Mouse (Mus musculus) embryonic facial prominence, embryonic 14.5 days (tissue): ENCODE results near the gene Dock1. TPM values are rescaled to one million over a fixed set of nuclear protein-coding genes. Genes with fewer than 3 reads are reported as not detected.

Experiments used
- ATAC-seq: fragments of 200-750 bp; cut with Nextera tagmentation; 2 replicates; pipeline ENCODE4 v1.8.0; 2017; ENCODE audit warnings: low read depth, moderate number of reproducible peaks, moderate TSS enrichment
- DNase-seq: peaks from one replicate; pipeline ENCODE4 v3.0.0-alpha.2; 2015; ENCODE audit warnings: low spot score
- H3K27ac ChIP-seq: fragments of 300-500 bp; sonication (generic); replicated peaks from 2 replicates; pipeline ENCODE4 v1.5.1; 2014; ENCODE audit warnings: low read depth, mild to moderate bottlenecking, low read length, moderate library complexity
- H3K27me3 ChIP-seq: fragments of 300-500 bp; sonication (generic); replicated peaks from 2 replicates; pipeline ENCODE4 v1.6.1; 2014; ENCODE audit warnings: low read length; ENCODE audit not compliant: control insufficient read depth, insufficient read depth
- H3K36me3 ChIP-seq: fragments of 300-500 bp; sonication (generic); 2 replicates; pipeline ENCODE4 v1.6.1; 2014; ENCODE audit warnings: low read length, mixed read lengths; ENCODE audit not compliant: control insufficient read depth, insufficient read depth
- H3K4me1 ChIP-seq: fragments of 300-500 bp; sonication (generic); 2 replicates; pipeline ENCODE4 v1.6.1; 2014; ENCODE audit warnings: antibody characterized with exemption, low read length; ENCODE audit not compliant: control insufficient read depth, insufficient read depth
- H3K4me2 ChIP-seq: fragments of 300-500 bp; sonication (generic); 2 replicates; pipeline ENCODE4 v1.6.1; 2014; ENCODE audit warnings: low read depth, mild to moderate bottlenecking, low read length, moderate library complexity, mixed read lengths
- H3K4me3 ChIP-seq: fragments of 300-500 bp; sonication (generic); 2 replicates; pipeline ENCODE4 v1.5.1; 2014; ENCODE audit warnings: low read depth, mild to moderate bottlenecking, low read length
- H3K9ac ChIP-seq: fragments of 300-500 bp; sonication (generic); 2 replicates; pipeline ENCODE4 v1.6.1; 2014; ENCODE audit warnings: low read depth, mild to moderate bottlenecking, low read length, moderate library complexity, mixed read lengths
- H3K9me3 ChIP-seq: fragments of 300-500 bp; sonication (generic); 2 replicates; pipeline ENCODE4 v1.6.1; 2016; ENCODE audit warnings: low read length; ENCODE audit not compliant: control insufficient read depth
- WGBS: fragments of 180-500 bp; shearing (Covaris S2); extraction: QIAGEN DNeasy Blood & Tissue Kit; methylation state at CpG from one replicate; pipeline ENCODE4 v1.1.7; 2014; 5-methylcytosine and 5-hydroxymethylcytosine counted together
- polyA plus RNA-seq: library from polyadenylated mRNA; unstranded; fragments of >200 nt; fragmentation: Nextera tagmentation; extraction: Ambion mirVana; gene quantifications from 2 replicates; pipeline ENCODE4 v1.2.1, GENCODE M21; 2014

The Dock1 gene
- polyA plus RNA-seq, 1 experiment from 2014 or later: 35.6 TPM

DNA sequence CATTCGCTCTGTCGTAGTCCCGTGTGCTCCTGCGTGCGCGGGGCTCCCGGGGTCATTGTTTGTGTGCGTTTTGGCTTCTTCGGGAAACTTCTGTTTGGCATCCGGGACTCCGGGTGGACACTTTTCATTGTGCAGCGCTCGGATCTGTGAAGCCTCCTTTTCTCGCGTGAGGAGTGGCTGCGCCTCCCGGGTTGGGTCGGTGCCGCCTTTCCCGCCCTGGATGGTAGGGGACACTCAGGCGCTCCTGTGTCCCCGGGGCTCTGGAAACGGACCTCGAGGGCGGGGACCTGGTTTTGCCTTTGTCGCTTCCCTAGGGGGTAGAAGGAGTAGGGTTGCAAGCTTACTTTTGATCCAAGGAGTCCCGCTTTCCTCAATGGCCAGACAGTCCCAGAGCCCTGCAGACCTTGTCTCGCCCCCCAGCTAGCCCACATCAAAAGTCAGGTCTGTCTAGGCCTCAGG lies 578 bp downstream of the Dock1 start:
- peak overlapping the region; percentile 82 for H3K4me3 ChIP-seq
- peak overlapping the region; percentile 95 for H3K9ac ChIP-seq
- H3K4me1 ChIP-seq: peaks cover 18% of the 10 kb centered on the region
- no peaks in the 10 kb centered on the region for H3K27me3 ChIP-seq
- ATAC-seq (peak; percentile 53), DNase-seq (peak; percentile 61)
- WGBS: 1% methylated on average over 26 of the region's 28 CpGs
- no peaks in the 10 kb centered on the region for H3K9me3 ChIP-seq
- H3K36me3 ChIP-seq: no peaks in the 10 kb centered on the region
- H3K27ac ChIP-seq: peak overlapping the region; percentile 94
- peak overlapping the region; percentile 63 for H3K4me2 ChIP-seq

DNA sequence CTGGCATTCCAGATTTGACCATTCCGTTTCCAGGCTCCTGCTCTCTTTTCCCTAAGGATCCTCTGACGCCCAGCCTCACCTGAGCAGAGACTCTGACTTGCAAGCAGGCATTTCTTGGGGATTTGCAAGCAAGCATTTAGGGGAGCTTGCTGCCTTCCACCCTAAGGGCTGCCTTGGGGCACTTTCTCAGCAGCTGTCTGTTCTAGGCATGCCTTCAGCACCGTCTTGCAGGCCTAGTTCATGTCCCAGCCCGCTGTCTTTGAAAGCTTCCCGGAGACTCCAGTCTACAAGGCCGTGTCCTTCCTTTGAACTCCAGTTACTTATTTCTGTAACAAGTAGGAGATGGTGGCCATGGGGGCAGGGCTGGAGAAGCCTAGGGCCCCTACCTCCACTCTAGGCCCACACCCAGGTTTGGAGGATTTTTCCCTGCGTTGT lies 1.0 kb downstream of the Dock1 start:
- no peaks in the 10 kb centered on the region for H3K27me3 ChIP-seq
- peak overlapping the region; percentile 95 for H3K9ac ChIP-seq
- ATAC-seq (no peak; the same call in 1 of the 2 replicates), DNase-seq (peak; percentile 68)
- peaks cover 18% of the 10 kb centered on the region for H3K4me1 ChIP-seq
- WGBS: 7% methylated on average over 7 of the region's 7 CpGs
- H3K9me3 ChIP-seq: no peaks in the 10 kb centered on the region
- H3K4me2 ChIP-seq: peak overlapping the region; percentile 63
- H3K4me3 ChIP-seq: peak overlapping the region; percentile 82
- H3K36me3 ChIP-seq: no peaks in the 10 kb centered on the region
- peak overlapping the region; percentile 94 for H3K27ac ChIP-seq

DNA sequence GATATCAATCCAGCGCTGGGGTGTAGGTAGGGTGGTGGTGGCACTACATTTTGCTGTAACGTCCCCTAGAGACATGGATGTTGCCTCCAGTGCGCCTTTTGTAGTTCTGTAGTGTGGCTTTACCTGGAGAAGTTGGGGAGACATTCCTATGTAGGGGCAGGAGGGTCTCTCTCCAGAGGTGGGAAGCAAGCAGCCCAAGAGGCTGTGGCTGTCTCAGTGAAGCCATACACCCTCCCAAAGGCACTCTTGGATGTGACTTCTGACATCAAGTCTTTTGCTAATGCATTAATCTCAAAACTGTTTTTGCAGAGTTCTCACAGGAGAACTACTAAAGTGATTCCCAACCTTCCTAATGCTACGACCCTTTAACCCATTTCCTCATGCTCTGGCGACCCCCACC lies 2.7 kb downstream of the Dock1 start:
- Histone ChIP-seq H3K4me3 (no peak overlapping the region), H3K9ac (peak overlapping the region; percentile 37; the same call in 1 of the 2 replicates), H3K36me3 (no peaks in the 10 kb centered on the region), H3K4me2 (0 out of 2 replicates have a peak overlapping the region, but pooled peaks have one; percentile 63), H3K9me3 (no peaks in the 10 kb centered on the region), H3K27me3 (no peaks in the 10 kb centered on the region), H3K27ac (no peak overlapping the region), H3K4me1 (peaks cover 18% of the 10 kb centered on the region)
- ATAC-seq (no peak), DNase-seq (no peak)
- 80% methylated on average over 5 of the region's 5 CpGs for whole genome bisulfite sequencing

DNA sequence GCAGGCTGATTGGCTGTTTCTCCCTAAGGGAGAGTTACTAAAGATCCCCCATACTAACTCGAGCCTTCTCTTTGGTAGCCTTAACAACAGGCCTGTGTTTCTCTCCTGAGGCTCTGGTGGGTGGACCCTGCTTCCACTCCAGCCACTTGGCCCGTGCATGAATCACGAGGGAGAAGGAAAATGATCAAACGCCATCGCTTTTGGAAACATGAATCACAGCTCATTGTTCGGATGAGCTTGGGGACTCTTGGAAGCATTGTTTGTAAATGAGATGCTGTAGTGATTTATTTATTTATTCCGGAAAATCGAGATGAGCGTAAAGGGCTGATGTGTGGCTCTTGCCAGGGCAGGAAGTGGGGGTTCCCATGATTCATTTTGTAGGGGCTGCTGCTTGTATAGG lies 3.5 kb downstream of the Dock1 start:
- DNase-seq: peak; percentile 16
- peaks cover 21% of the 10 kb centered on the region for H3K4me1 ChIP-seq

DNA sequence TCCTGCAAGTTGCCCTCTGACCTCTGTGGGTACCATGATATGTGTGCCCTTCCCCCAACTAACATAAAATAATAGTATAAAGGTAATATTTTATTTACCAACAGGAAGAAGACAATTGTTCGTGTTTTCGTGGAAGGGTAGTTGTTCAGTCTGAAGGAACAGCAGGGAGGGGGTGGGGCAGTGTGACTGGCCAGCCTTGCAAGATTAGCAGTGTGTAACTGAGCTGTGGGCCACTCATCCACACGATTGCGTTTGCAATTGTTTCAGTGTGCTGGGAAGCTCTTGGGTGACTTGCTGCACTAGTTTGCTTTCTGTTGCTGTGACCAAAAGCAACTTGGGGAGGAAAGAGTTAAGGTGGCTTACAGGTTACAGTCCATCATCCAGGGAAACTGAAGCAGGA lies 7.4 kb downstream of the Dock1 start:
- Histone ChIP-seq H3K27ac (no peak overlapping the region), H3K4me1 (peaks cover 9% of the 10 kb centered on the region; the same call in 1 of the 2 replicates), H3K27me3 (no peaks in the 10 kb centered on the region), H3K4me2 (no peak overlapping the region), H3K36me3 (no peaks in the 10 kb centered on the region), H3K4me3 (no peak overlapping the region), H3K9ac (no peak overlapping the region), H3K9me3 (no peaks in the 10 kb centered on the region)
- 55% methylated on average over 4 of the region's 4 CpGs for WGBS
- no peak for ATAC-seq
- DNase-seq: no peak

More for the DNA sequence above, 3.5 kb downstream of the Dock1 start:
- H3K4me2 ChIP-seq: no peak overlapping the region
- H3K9me3 ChIP-seq: no peaks in the 10 kb centered on the region
- no peak for ATAC-seq
- no peak overlapping the region for H3K27ac ChIP-seq
- H3K27me3 ChIP-seq: no peaks in the 10 kb centered on the region
- H3K9ac ChIP-seq: no peak overlapping the region
- H3K4me3 ChIP-seq: no peak overlapping the region
- WGBS: 60% methylated on average over 9 of the region's 9 CpGs
- H3K36me3 ChIP-seq: no peaks in the 10 kb centered on the region

DNA sequence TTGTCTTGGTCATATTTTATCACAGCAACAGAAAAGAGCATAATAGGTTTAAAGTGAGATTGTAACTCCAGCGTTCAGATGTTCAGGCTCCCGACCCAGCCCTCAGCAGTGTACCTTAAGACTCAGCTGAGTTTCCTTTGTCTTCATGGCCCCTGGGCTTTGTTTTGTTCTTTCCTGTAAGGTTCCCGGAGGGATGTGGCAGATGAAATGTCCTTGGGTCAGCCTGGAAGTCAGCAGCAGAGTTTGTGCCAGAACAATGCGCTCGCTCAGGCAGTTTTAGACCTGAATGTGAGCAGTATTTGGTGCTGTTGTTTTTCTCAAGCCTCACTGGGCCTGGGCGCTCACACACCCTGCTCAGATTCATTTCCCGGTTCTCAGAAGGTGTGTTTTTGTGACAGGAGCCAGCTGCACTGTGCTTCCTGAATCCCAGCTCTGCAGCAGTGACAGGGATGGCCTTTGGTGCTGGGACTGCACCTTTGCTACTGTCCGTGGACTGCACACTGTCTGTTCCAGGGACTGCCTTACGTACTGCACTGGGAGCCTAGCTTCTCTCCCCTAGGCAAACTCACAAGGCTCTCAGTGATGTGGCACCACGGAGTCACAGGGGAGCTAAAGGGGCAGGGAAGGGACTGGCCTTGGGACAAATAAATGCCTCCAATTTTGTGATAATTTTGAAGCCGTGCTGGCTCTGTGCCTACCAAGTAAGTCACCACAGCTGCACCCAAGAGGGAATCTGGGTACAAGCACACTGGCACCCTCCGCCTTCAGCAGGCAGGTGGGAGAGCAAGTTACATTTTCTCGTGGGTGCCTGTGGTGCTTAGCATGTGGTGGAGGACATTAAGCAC lies 9.1 kb downstream of the Dock1 start:
- peak overlapping the region; percentile 34; the same call in 1 of the 2 replicates for H3K9ac ChIP-seq

DNA sequence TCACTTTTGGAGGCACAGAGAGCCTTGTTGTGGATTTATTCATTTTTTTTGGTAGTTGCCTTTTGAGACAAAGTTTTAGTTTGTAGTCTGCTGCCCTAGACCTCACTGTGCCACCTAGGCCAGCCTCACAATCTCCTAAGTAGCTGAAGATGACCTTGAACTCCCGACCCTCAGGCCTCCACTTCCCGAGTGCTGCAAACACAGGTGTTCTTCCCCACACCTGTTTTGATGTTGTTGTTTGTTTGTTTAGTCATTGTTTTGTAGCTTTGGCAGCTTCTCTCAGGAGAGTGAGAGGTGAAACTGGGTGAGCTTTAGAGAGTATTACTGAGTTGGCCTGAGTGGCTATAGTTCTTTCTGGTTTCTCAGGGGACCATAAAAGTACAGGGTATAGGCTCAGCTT lies 9.7 kb downstream of the Dock1 start:
- Histone ChIP-seq H3K4me2 (no peak overlapping the region), H3K27ac (no peak overlapping the region), H3K4me1 (0 out of 2 replicates have a peak, but pooled peaks cover 6% of the 10 kb centered on the region), H3K36me3 (no peaks in the 10 kb centered on the region), H3K4me3 (no peak overlapping the region), H3K9ac (no peak overlapping the region), H3K27me3 (no peaks in the 10 kb centered on the region), H3K9me3 (no peaks in the 10 kb centered on the region)
- WGBS: 65% methylated on average over 2 of the region's 2 CpGs
- ATAC-seq (no peak), DNase-seq (no peak)

More for the DNA sequence above, 9.1 kb downstream of the Dock1 start:
- Histone ChIP-seq H3K4me2 (no peak overlapping the region), H3K36me3 (no peaks in the 10 kb centered on the region), H3K9me3 (no peaks in the 10 kb centered on the region), H3K27ac (peak overlapping the region; percentile 29; the same call in 1 of the 2 replicates), H3K4me3 (no peak overlapping the region), H3K27me3 (no peaks in the 10 kb centered on the region), H3K4me1 (peaks cover 6% of the 10 kb centered on the region; the same call in 1 of the 2 replicates)
- ATAC-seq (no peak), DNase-seq (peak; percentile 13)
- 57% methylated on average over 13 of the region's 13 CpGs for WGBS

DNA sequence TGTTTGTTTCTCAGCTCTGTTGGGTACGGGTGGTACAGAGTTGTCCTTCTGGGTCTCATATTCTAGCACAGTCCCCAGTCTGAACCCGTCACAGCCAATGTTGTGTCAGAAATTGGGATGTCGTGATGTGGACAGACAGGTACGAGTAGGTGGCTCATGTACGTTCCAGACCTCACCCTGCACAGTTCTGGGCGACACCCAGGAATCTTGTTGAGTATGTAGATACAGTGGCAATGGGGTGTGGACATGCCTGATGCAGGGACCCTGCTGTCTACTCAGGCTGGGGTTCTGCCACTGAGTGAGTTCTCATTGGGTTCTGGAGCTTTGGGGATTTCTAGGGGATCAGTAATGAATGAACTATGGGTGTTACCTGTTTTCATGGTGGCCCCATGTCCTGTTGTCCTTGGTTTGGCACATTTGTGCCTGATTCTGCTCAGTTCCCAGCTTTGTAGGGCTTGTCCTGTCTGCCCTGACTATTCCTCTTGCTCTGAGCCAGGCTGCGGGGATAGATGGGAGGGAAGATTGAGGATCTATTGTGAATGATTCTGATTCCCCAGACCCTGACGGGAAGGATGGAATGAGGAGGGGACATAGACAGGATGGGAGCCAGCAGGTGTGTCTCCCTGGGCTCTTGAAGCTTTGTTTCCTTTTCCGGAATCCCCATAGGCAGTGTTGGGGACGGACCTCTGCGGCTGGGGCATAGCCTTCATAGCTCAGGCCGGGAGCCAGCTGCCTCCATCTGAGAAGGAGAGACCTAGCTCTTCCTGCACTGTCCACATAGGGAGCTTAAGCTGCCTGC lies 11.5 kb downstream of the Dock1 start:
- DNase-seq: no peak
- no peak overlapping the region for H3K4me3 ChIP-seq
- H3K36me3 ChIP-seq: no peaks in the 10 kb centered on the region
- H3K4me1 ChIP-seq: 0 out of 2 replicates have a peak, but pooled peaks cover 6% of the 10 kb centered on the region
- WGBS: 77% methylated on average over 12 of the region's 12 CpGs
- no peak overlapping the region for H3K4me2 ChIP-seq
- H3K9ac ChIP-seq: no peak overlapping the region
- H3K27me3 ChIP-seq: no peaks in the 10 kb centered on the region
- H3K27ac ChIP-seq: no peak overlapping the region
- ATAC-seq: no peak
- no peaks in the 10 kb centered on the region for H3K9me3 ChIP-seq
